Mouse (Mus musculus): ENCODE measurements around the gene Tmod2. TPM values are rescaled to one million over a fixed set of nuclear protein-coding genes. Genes with fewer than 3 reads are reported as not detected.

Gene Tmod2
- polyA plus RNA-seq, 1 experiment from 2014 or later, result 17.1 TPM

- Histone ChIP-seq H3K9me3 (replicated peaks; ENCODE audit: control insufficient read depth, low read length) (no peaks in the 10 kb centered on the region), H3K4me3 (replicated peaks; ENCODE audit: low read length) (no peak overlapping the region), H3K27ac (ENCODE audit: low read length) (no peak overlapping the region), H3K4me2 (ENCODE audit: low read depth, low read length) (no peak overlapping the region), H3K27me3 (ENCODE audit: control insufficient read depth, insufficient read depth, low read length) (no peaks in the 10 kb centered on the region), H3K36me3 (ENCODE audit: control insufficient read depth, insufficient read depth, low read length) (0 out of 2 replicates have a peak, but pooled peaks cover 3% of the 10 kb centered on the region), H3K4me1 (ENCODE audit: control insufficient read depth, insufficient read depth, low read length) (peaks cover 4% of the 10 kb centered on the region; the same call in 1 of the 2 replicates), H3K9ac (ENCODE audit: low read length) (no peak overlapping the region)
- ATAC-seq (ENCODE audit: insufficient read depth, low FRiP score), result peak; percentile 41; the same call in 1 of the 2 replicates
- 68% methylated on average over 6 of the region's 6 CpGs for WGBS
Observed at GRCm38 (mm10) chr9:75523646-75524045, 87.5 kb downstream of the Tmod2 start.

- 61% methylated on average over 2 of the region's 2 CpGs for WGBS
- Histone ChIP-seq H3K9ac (ENCODE audit: low read length) (no peak overlapping the region), H3K4me3 (replicated peaks; ENCODE audit: low read length) (no peak overlapping the region), H3K27ac (ENCODE audit: low read length) (0 out of 2 replicates have a peak overlapping the region, but pooled peaks have one; percentile 36), H3K9me3 (replicated peaks; ENCODE audit: control insufficient read depth, low read length) (no peaks in the 10 kb centered on the region), H3K27me3 (ENCODE audit: control insufficient read depth, insufficient read depth, low read length) (no peaks in the 10 kb centered on the region), H3K4me2 (ENCODE audit: low read depth, low read length) (no peak overlapping the region), H3K36me3 (ENCODE audit: control insufficient read depth, insufficient read depth, low read length) (0 out of 2 replicates have a peak, but pooled peaks cover 3% of the 10 kb centered on the region), H3K4me1 (ENCODE audit: control insufficient read depth, insufficient read depth, low read length) (no peaks in the 10 kb centered on the region)
- ATAC-seq (ENCODE audit: insufficient read depth, low FRiP score), result no peak
Observed at GRCm38 (mm10) chr9:75522217-75522616, 88.9 kb downstream of the Tmod2 start.

GRCm38 (mm10) chr9:75521788-75522187 lies 89.3 kb downstream of the Tmod2 start:
- 55% methylated on average over 4 of the region's 4 CpGs for WGBS
- no peak overlapping the region for H3K4me3 ChIP-seq (replicated peaks; ENCODE audit: low read length)
- no peak overlapping the region for H3K27ac ChIP-seq (ENCODE audit: low read length)
- no peaks in the 10 kb centered on the region for H3K9me3 ChIP-seq (replicated peaks; ENCODE audit: control insufficient read depth, low read length)
- H3K4me2 ChIP-seq (ENCODE audit: low read depth, low read length), result no peak overlapping the region
- H3K4me1 ChIP-seq (ENCODE audit: control insufficient read depth, insufficient read depth, low read length), result no peaks in the 10 kb centered on the region
- no peak; the same call in 1 of the 2 replicates for ATAC-seq (ENCODE audit: insufficient read depth, low FRiP score)
- H3K27me3 ChIP-seq (ENCODE audit: control insufficient read depth, insufficient read depth, low read length), result no peaks in the 10 kb centered on the region
- H3K36me3 ChIP-seq (ENCODE audit: control insufficient read depth, insufficient read depth, low read length), result 0 out of 2 replicates have a peak, but pooled peaks cover 3% of the 10 kb centered on the region
- no peak overlapping the region for H3K9ac ChIP-seq (ENCODE audit: low read length)

DNA sequence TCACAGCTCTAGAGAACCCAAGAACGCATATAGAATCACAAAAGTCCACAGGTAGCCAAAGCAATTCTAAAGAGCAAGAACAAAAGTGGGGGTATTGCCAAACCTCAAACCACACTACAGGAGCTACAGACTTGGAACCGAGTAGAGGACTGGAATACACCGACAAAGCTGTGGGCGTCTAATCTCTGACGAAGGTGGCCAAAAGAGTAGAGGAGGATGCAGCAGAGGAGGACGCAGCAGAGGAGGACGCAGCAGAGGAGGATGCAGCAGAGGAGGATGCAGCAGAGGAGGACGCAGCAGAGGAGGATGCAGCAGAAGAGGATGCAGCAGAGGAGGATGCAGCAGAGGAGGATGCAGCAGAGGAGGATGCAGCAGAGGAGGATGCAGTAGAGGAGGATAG lies 90.2 kb downstream of the Tmod2 start:
- Histone ChIP-seq H3K36me3 (ENCODE audit: control insufficient read depth, insufficient read depth, low read length) (peaks cover 6% of the 10 kb centered on the region; the same call in 1 of the 2 replicates), H3K4me3 (replicated peaks; ENCODE audit: low read length) (no peak overlapping the region), H3K27me3 (ENCODE audit: control insufficient read depth, insufficient read depth, low read length) (no peaks in the 10 kb centered on the region), H3K4me1 (ENCODE audit: control insufficient read depth, insufficient read depth, low read length) (no peaks in the 10 kb centered on the region), H3K9me3 (replicated peaks; ENCODE audit: control insufficient read depth, low read length) (no peaks in the 10 kb centered on the region), H3K27ac (ENCODE audit: low read length) (no peak overlapping the region), H3K4me2 (ENCODE audit: low read depth, low read length) (no peak overlapping the region), H3K9ac (ENCODE audit: low read length) (no peak overlapping the region)
- ATAC-seq (ENCODE audit: insufficient read depth, low FRiP score), result no peak
- WGBS, result 96% methylated on average over 8 of the region's 8 CpGs

DNA sequence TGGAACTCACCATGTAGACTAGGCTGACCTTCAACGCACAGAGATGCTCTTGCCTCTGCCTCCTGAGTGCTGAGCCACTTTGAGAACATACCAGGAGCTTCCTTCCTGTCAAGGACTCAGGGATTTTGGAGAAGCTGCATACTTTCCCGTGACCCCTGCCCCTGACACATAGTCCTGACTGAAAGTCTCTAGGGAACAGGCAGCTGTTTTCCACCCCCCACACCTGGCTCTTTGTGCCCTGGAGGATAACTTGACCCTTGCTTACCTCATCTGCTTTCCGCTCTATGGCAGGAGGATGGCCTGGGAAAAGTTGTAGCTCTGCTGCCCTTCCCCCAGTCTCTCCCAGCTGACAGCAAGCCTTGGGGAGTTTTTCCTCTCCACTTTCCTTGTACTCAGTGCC lies 93.4 kb downstream of the Tmod2 start:
- no peaks in the 10 kb centered on the region for H3K9me3 ChIP-seq (replicated peaks; ENCODE audit: control insufficient read depth, low read length)
- 68% methylated on average over 3 of the region's 3 CpGs for WGBS
- H3K36me3 ChIP-seq (ENCODE audit: control insufficient read depth, insufficient read depth, low read length), result peaks cover 17% of the 10 kb centered on the region
- no peak overlapping the region for H3K4me3 ChIP-seq (replicated peaks; ENCODE audit: low read length)
- no peak overlapping the region for H3K27ac ChIP-seq (ENCODE audit: low read length)
- no peak overlapping the region for H3K4me2 ChIP-seq (ENCODE audit: low read depth, low read length)
- H3K9ac ChIP-seq (ENCODE audit: low read length), result no peak overlapping the region
- ATAC-seq (ENCODE audit: insufficient read depth, low FRiP score), result no peak
- H3K4me1 ChIP-seq (ENCODE audit: control insufficient read depth, insufficient read depth, low read length), result no peaks in the 10 kb centered on the region
- H3K27me3 ChIP-seq (ENCODE audit: control insufficient read depth, insufficient read depth, low read length), result no peaks in the 10 kb centered on the region

Other genes starting within 250 kb of the Tmod2 start
- gene Mapk6, start 201.3 kb downstream of the Tmod2 start, polyA plus RNA-seq (2015; fragmentation: Nextera tagmentation; extraction: Ambion mirVana), result 49.1 and 51.9 TPM in 2 replicates
- gene Leo1, start 169.8 kb downstream of the Tmod2 start, polyA plus RNA-seq (2015; fragmentation: Nextera tagmentation; extraction: Ambion mirVana), result 33.3 and 34.9 TPM in 2 replicates
- gene Tmod3, start 51.7 kb downstream of the Tmod2 start, polyA plus RNA-seq (2015; fragmentation: Nextera tagmentation; extraction: Ambion mirVana), result 159 and 182 TPM in 2 replicates
- gene Lysmd2, start 14.4 kb upstream of the Tmod2 start, polyA plus RNA-seq (2015; fragmentation: Nextera tagmentation; extraction: Ambion mirVana), result 24.0 and 25.9 TPM in 2 replicates
- 8.2 TPM in 2 replicates for gene Scg3, start 72.7 kb upstream of the Tmod2 start, polyA plus RNA-seq (2015; fragmentation: Nextera tagmentation; extraction: Ambion mirVana)
- gene Bmp5, start 164.0 kb upstream of the Tmod2 start, polyA plus RNA-seq (2015; fragmentation: Nextera tagmentation; extraction: Ambion mirVana), result 5.9 and 6.9 TPM in 2 replicates

Data from stomach, embryonic 16.5 days (tissue).